Mouse (Mus musculus): ENCODE measurements at regions not wholly inside any gene's neighbourhood (a gene's known extent, or its start where the extent isn't known, plus 50 kb on each side); places are given as distances from the start of the nearest gene placed in this dataset.

- DNase-seq = no peak
Observed at GRCm38 (mm10) chr13:5229476-5229875, 620.5 kb upstream of the Akr1e1 start.

- DNase-seq = no peak
Observed at GRCm38 (mm10) chr13:5234232-5234631, 625.3 kb upstream of the Akr1e1 start.

GRCm38 (mm10) chr13:5235391-5235790 is 625.9 kb upstream of the Klf6 start:
- no peak for DNase-seq

DNA sequence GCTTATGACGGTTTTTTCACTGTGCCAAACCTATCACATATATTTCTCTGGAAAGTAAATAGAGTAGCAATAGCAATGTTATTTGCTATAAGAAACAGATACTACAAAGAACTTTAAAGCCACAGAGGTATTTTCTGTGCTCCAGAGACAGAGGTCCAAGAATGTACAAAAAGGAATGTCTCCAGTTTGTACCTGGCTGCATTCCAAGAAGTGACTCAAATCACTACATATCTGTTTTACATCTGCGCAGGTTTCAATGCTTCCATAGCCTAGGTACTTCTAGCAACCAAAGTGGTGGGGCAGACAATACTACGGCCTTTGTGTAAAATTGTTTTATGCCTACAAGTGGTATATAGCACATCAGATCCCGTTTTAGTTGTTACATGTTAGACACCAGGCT is 620.7 kb upstream of the Klf6 start:
- no peak for DNase-seq

GRCm38 (mm10) chr13:5242782-5243181 is 618.5 kb upstream of the Klf6 start:
- no peak for DNase-seq

- DNase-seq = no peak
Observed at GRCm38 (mm10) chr13:5248671-5249391, 612.5 kb upstream of the Klf6 start.

- no peak for DNase-seq
Observed at GRCm38 (mm10) chr13:5257891-5258660, 603.2 kb upstream of the Klf6 start.

- no peak for DNase-seq
Observed at GRCm38 (mm10) chr13:5259760-5260159, 601.5 kb upstream of the Klf6 start.

GRCm38 (mm10) chr13:5272506-5273192 is 588.6 kb upstream of the Klf6 start:
- DNase-seq = no peak

- no peak for DNase-seq
Observed at GRCm38 (mm10) chr13:5276564-5276963, 584.7 kb upstream of the Klf6 start.

GRCm38 (mm10) chr13:5289753-5290449 is 571.4 kb upstream of the Klf6 start:
- DNase-seq = no peak

GRCm38 (mm10) chr13:5302141-5302540 is 559.1 kb upstream of the Klf6 start:
- no peak for DNase-seq

- DNase-seq = no peak
Observed at GRCm38 (mm10) chr13:5306688-5307087, 554.6 kb upstream of the Klf6 start.

GRCm38 (mm10) chr13:5313297-5313696 is 548.0 kb upstream of the Klf6 start:
- DNase-seq = no peak

DNA sequence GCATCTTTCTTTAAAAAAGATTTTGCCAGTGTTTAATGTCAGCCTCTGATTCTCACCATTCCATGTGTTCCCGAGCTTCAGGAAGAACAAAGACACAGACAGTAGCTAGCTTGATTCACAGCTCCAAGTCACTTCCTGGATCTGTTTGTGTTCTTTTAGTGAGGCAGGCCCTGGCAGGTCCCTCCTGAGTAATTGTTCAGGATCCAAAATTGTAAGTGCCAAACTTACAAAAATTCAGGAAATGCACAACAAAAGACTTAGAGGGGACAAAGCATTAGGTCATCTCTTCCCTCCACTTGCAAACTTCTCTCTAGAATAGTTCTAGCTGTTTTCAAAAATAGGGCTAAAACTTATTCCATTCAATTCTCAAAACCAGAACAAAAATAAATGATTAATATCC is 546.3 kb upstream of the Klf6 start:
- DNase-seq = no peak

- no peak for DNase-seq
Observed at GRCm38 (mm10) chr13:5317941-5318856, 543.1 kb upstream of the Klf6 start.

DNA sequence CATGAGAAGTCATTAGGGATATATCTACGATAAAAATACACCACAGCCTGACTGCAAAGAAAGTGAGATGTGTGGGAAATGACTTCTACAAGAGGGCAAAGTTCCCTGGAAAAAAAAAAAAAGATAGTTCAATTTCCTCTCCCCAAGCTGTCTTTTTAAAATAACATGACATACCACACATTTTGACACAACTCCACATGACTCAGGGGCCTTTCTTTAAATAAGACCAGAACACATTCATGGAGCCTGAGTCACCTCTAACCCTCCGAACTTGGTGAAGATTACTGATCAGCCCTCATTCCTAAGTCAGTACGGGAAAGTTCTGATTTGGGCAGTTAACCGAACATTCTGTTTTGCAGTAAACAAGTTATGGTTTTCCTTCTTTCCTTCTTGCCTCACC is 515.6 kb upstream of the Klf6 start:
- DNase-seq = no peak

DNA sequence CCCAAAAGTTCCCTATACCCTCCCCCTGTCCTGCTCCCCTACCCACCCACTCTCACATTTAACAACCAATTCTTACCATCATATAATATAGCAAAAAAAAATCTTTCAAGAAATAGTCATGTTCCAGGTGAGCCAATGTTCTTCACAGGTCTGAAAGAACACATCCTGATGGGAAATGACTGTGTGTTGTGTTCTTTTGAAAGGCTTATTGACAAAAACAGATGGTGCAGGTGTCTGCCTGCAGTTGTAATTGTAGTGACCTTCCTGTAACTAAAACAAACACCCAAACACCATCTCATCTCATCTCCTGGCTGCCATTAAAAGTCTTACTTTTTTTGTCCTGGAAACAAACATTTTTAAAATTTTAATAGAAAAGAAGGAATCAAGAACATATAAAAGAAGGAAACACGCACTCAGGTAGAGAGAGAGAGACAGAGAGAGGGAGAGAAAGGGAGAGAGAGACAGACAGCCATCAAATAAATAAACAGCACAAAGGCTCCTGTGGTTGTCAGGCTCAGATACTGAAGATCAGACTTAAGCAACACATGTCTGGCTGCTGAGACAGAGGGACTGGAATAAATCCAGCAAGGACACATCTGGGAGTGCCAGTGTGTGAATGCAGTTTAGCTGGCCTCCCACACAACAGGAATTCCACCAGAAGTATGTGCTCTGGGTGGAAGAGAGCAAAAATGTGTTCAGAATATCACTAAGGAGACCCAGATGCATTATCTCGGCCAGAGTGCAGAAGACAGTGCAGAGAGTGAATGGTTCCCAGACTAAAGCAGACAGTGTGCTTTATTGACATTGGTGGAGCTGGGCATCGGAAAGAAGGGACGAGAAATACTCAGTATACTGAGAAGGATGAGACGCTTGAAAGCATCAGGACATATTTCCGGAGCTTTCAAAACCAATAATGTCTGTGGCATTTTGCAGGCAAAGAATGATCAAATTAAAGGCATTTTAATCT is 513.5 kb upstream of the Klf6 start:
- no peak for DNase-seq

DNA sequence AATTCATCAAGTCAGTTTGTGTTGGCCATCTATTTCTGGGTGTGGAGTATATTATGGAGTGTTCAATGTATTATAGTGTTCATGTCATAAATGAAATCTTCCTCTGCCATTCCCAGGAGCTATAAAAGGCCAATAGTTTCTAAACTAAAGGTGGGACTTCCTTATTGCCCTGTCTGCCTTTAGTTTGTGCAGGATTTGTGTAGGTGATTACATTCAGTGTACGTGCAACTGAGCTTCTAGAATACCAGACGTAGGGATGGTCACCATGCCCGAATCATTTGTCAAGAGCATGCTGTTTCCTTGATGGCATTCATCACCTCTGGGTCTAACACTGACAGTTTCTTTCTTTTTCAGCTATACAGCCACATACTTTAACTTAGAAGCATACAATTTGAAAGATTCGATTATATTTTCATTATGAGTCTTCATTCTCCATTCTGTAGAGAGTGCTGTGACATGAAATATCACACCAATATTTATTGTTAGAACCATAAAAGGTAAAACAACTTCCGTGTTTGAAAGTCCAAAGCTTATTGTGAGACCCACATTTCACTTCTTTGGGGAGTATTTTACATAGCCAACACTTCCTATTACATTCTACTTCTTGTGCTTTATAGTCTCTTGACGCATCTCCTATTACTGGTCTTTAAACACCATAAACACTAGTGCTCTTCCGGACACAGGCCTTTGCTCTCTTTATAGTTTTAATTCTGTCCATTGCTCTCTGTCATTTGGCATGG is 494.1 kb upstream of the Klf6 start:
- no peak for DNase-seq

- no peak for DNase-seq
Observed at GRCm38 (mm10) chr13:5370007-5370406, 491.3 kb upstream of the Klf6 start.

All from kidney, adult 18-20 months (tissue).